Mouse (Mus musculus) gastrocnemius, postnatal 10 days (tissue): Measurements from ENCODE around the gene Mlx. TPM values are rescaled to one million over a fixed set of nuclear protein-coding genes. Genes with fewer than 3 reads are reported as not detected.

Experiments used
- DNase-seq: peaks from one replicate; pipeline ENCODE4 v3.0.0; 2021; ENCODE audit warnings: mixed read lengths
- microRNA-seq, 2 experiments: library from miRNA; unstranded; fragments of <30 nt; microRNA quantifications; one replicate each; pipeline ENCODE4 v1.2.0; 2021
- total RNA-seq, 2 experiments: library from RNA; stranded (reverse); gene quantifications; 2 replicates each; pipeline ENCODE4 v1.2.3; 2021

Mlx gene
- total RNA-seq, 2 experiments from 2014 or later: 10.7 to 12.2 TPM

DNA sequence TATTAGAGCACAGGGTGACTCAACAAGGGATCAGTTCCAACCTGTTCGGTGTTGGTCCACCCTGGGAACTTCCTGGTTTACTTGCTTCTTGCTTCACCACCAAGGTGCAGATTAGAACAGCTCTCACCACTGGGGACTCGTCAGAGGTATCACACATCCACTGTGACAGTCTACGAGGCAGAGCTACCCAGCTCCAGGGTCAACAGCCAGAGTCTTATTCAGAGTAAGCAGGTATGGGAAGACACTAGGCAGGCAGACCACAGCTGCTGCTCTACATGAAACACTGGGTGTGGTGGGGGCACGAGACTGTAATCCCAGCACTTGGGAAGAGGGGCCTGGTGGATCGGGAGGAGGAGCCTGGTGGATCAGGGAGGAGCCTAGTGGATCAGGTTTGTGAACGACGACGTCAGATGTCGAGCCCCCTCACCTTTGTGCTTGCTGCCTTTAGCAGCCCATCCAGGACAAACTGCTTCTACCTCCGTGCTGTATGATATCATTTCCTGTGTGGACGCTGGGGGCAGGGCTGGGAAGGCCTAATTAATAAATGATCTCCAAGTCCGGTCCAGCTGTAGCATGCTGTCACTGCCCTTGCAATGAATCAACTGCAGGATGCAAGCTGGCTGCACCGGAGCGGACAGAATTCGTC is 51.6 kb downstream of the Mlx start:
- DNase-seq: no peak

DNA sequence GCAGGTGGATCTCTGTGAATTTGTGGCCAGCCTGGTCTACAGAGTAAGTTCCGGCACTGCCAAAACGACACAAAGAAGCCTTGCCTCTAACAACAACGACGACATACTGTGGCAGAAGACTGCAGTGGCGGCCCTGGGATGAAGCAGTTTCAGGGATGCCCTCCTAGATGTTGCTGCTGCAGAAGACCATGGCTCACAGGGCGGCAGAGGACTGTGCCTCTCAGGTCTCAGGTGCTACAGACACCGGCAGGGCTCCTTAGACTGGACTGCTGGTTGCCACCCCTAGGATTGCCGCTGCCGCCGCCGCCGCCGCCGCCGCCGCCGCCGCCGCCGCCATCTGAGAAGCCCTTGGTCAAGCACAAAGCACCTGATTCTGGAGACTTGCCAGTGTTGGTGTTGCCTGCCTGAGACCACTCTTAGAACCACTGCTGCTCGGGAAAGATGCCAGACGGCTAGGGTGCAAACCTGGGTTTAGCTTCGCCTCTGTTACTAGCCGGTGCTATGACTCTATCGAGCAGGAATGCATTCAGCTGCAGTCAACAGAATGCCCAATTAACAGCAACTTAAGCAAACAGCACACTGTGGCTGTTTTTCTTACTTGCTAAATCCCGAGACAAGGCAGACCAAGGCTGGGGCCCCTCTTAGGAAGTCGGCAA is 53.2 kb downstream of the Mlx start:
- no peak for DNase-seq

DNA sequence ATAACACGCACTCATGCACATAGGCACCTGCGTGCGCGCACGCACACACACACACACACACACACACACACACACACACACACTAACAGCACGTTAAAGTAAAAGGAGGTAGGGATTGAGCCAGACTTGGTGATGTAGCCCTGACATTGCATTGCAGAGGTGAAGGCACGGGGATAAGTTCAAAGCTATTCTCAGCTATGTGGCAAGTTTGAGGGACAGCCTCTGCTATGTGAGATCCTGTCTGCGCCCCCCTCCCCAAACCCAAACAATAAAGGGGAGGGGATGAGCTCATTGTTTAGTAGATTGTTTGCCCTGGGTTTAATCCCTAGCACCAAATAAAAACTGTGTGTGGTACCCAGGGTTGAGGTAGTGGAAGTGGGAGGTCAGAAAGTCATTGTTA is 54.0 kb downstream of the Mlx start:
- no peak for DNase-seq

Small RNAs within 50 kb of the gene (microRNA-seq; reads per million reads assigned to microRNA genes)
- gene Gm27626: 0 reads per million in 2 experiments

Other genes starting within 250 kb of the Mlx start
- gene Stat5b, start 236.6 kb upstream of the Mlx start, total RNA-seq: 100 to 1,000 TPM; 107 to 114 TPM
- gene Stat5a, start 227.9 kb upstream of the Mlx start, total RNA-seq: 10 to 100 TPM; 29.6 to 32.7 TPM
- gene Stat3, start 147.7 kb upstream of the Mlx start, total RNA-seq: 10 to 100 TPM; 49.1 to 56.7 TPM
- gene Cavin1, start 116.4 kb upstream of the Mlx start, total RNA-seq: 100 to 1,000 TPM; 279 to 309 TPM
- gene Atp6v0a1, start 77.8 kb upstream of the Mlx start, total RNA-seq: 10 to 100 TPM; 52.9 to 59.9 TPM
- gene Naglu, start 17.3 kb upstream of the Mlx start, total RNA-seq: 10 to 100 TPM in 1 of 2 experiments, 1 to 10 TPM in 1; 9.2 to 11.6 TPM
- under 1 TPM; 0.23 to 0.25 TPM for gene Hsd17b1, start 8.9 kb upstream of the Mlx start, total RNA-seq
- gene Coasy, start 4.7 kb upstream of the Mlx start, total RNA-seq: 10 to 100 TPM; 10.7 to 11.7 TPM
- 1 to 10 TPM; 2.8 to 4.0 TPM for gene Psmc3ip, start 8.2 kb downstream of the Mlx start, total RNA-seq
- gene Retreg3, start 32.6 kb downstream of the Mlx start, total RNA-seq: 10 to 100 TPM; 37.3 to 37.5 TPM
- gene Tubg1, start 32.7 kb downstream of the Mlx start, total RNA-seq: 10 to 100 TPM; 37.4 to 39.0 TPM
- 1 to 10 TPM; 5.5 to 6.3 TPM for gene Tubg2, start 68.6 kb downstream of the Mlx start, total RNA-seq
- gene Cntnap1, start 83.2 kb downstream of the Mlx start, total RNA-seq: 1 to 10 TPM; 4.2 to 4.3 TPM
- gene Plekhh3, start 84.1 kb downstream of the Mlx start, total RNA-seq: 10 to 100 TPM; 33.2 to 36.7 TPM
- gene Ccr10, start 88.2 kb downstream of the Mlx start, total RNA-seq: not detected
- gene Ezh1, start 139.2 kb downstream of the Mlx start, total RNA-seq: 10 to 100 TPM; 17.2 to 17.7 TPM
- 10 to 100 TPM; 70.5 to 72.8 TPM for gene Ramp2, start 158.8 kb downstream of the Mlx start, total RNA-seq
- 10 to 100 TPM; 40.1 to 44.3 TPM for gene Vps25, start 166.4 kb downstream of the Mlx start, total RNA-seq
- gene Wnk4, start 173.3 kb downstream of the Mlx start, total RNA-seq: 1 to 10 TPM in 1 of 2 experiments, under 1 TPM in 1; 0.35 to 1.4 TPM
- gene Cntd1, start 191.7 kb downstream of the Mlx start, total RNA-seq: under 1 TPM; 0.14 to 0.18 TPM
- 10 to 100 TPM; 66.3 to 74.5 TPM for gene Coa3, start 191.8 kb downstream of the Mlx start, total RNA-seq
- gene Becn1, start 215.0 kb downstream of the Mlx start, total RNA-seq: 10 to 100 TPM; 74.5 to 76.9 TPM
- 10 to 100 TPM; 72.4 TPM for gene Psme3, start 228.9 kb downstream of the Mlx start, total RNA-seq
- gene Aoc2, start 237.8 kb downstream of the Mlx start, total RNA-seq: 1 to 10 TPM; 1.7 to 2.3 TPM
- 10 to 100 TPM; 25.2 to 31.0 TPM for gene Aoc3, start 243.3 kb downstream of the Mlx start, total RNA-seq